Mouse (Mus musculus) cortical plate, adult 2 months (tissue): Measurements from ENCODE around the gene 5430403G16Rik.
"Not testable (repeated sequence)": the region's sequence is repeated elsewhere in the genome, so short reads cannot be mapped to it uniquely, and the experiment has no call there.

ENCODE experiments used
- CTCF ChIP-seq: fragments of 200-500 bp; IDR thresholded peaks from 2 replicates; pipeline ENCODE4 v1.5.1; 2011; ENCODE audit warnings: mild to moderate bottlenecking, control low read depth, low read length; ENCODE audit not compliant: insufficient read depth; ENCODE audit errors: extremely low read depth
- POLR2A ChIP-seq: fragments of 200-500 bp; IDR thresholded peaks from 2 replicates; pipeline ENCODE4 v1.6.1; 2011; ENCODE audit warnings: mild to moderate bottlenecking, low read length, control low read depth; ENCODE audit not compliant: insufficient read depth; ENCODE audit errors: extremely low read depth

- not testable (repeated sequence) for TF ChIP-seq CTCF
- TF ChIP-seq POLR2A = peak; percentile 37; the same call in 1 of the 2 replicates
Measured at GRCm38 (mm10) chr5:109690537-109691201, at the start of gene 5430403G16Rik.
